Mouse (Mus musculus): ENCODE data around the gene Pitx1. TPM values are rescaled to one million over a fixed set of nuclear protein-coding genes. Genes with fewer than 3 reads are reported as not detected.

Gene Pitx1
- polyA plus RNA-seq, 1 experiment from 2014 or later = 0.09 TPM

DNA sequence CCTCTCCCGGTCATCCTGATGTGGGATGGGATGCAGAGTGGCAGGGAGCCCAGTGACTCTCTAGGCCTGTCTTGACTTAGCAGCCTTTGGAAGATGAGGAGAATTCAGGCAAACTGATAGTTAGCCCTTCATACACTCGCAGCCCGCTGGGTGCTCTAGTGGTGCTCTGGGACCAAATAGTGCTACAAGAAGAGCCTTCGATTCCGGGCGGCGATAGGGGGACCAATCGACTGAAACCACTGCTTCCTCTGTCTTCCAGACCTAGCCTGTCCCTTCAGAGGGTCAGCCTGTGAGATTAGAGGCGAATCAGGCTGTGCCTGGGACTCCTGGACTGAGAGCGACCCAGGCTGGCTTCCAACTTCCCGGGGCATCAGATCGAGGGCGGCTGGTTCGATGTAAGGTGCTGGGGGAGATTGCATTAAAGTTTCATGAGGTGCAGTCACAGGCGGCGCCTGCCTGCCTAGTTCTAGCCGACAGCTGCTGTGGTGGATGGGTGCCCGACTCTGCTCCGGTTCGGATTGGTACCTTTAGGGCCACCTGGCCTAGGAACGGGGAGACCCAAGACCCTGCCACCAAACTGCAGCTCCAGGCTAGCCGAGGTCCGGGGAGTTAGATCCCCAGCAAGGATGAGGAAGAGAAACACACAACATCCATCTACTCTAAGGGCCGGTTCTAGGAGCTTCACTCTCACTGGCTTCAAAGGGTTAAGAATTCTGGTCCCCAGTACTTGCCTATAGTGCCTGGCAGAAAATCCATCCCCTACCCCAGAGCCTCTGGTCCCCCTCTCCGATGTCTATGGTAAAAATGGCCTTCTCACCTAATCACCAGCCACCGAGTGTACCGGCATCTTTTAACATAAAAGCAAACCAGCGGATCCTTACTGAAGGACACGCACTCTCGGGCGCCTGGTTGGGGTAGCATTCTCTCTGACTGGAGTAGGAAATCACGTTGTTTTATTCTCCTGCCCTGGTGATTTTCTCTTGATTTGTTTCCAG lies 1.1 kb upstream of the Pitx1 start:
- ATAC-seq (ENCODE audit: insufficient number of reproducible peaks, insufficient read depth, low FRiP score, low read depth) = no peak
- Histone ChIP-seq H3K4me2 (ENCODE audit: low read length) (no peak overlapping the region), H3K27me3 (ENCODE audit: control insufficient read depth, insufficient read depth, low read length) (peaks cover 95% of the 10 kb centered on the region), H3K27ac (replicated peaks in 1 of 2; ENCODE audit: control insufficient read depth in 1 of 2, insufficient read depth in 1 of 2, low read depth in 2 of 2, low read length in 2 of 2) (no peak overlapping the region), H3K9me3 (ENCODE audit: control insufficient read depth, low read length) (no peaks in the 10 kb centered on the region), H3K4me3 (ENCODE audit: control insufficient read depth in 1 of 2, insufficient read depth in 1 of 2, low read depth in 1 of 2, low read length in 2 of 2) (no peak overlapping the region), H3K36me3 (ENCODE audit: control insufficient read depth, insufficient read depth, low read length) (no peaks in the 10 kb centered on the region), H3K9ac (ENCODE audit: low read length) (no peak overlapping the region), H3K4me1 (ENCODE audit: control insufficient read depth in 2 of 2, insufficient read depth in 2 of 2, low read length in 2 of 2) (peaks cover 2 to 4% of the 10 kb centered on the region in 2 experiments; a peak in 2 of 4 replicates)
- 3% methylated on average over 32 of the region's 32 CpGs for WGBS

DNA sequence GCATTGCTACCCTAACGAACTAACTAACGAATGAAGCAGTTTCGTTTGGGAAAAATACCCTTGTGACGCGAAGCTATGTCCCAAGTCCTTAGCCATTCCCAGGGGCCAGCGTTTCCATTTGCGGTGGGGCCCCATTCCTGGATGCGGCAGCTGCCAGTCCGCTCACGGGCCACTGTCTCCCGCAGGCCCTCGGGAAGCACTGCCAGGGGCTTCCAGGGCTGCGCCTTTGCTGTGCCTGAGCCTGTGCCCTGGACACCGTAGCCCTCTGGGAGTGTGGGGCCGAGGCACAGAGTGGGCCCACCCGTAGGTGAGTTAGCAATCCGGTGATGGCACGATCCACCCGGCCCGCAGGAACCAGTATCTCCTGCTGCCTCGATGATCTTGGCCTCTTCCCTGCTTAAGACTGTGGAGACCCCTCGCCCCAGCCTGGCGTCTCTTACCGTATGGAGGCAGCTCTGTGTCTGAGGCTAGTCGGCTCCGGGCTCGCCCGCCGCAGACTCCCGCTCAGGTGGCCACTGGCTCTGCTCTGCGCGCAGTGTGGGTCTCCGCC lies 369 bp downstream of the Pitx1 start:
- Histone ChIP-seq H3K9ac (ENCODE audit: low read length) (no peak overlapping the region), H3K4me2 (ENCODE audit: low read length) (no peak overlapping the region)

DNA sequence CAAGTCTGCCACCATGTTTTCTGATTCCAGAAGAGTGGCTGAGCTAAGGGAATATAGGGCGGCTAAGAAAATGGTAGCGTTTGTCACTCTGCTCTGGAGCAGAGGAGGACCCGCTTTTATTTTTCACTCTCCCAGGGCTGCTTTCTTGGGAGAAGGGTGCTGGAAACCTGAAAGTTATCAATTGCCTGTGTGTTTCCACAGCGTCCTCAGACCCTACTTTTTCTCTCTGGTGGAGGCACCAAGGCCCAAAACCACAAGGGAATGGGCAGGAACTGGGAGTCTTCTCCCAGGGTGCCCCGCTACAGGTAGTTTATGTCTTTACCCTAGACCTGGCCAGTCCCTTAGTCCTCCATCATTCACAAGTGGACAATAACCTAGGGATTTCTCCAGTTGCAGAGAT lies 1.3 kb downstream of the Pitx1 start:
- WGBS = 8% methylated on average over 5 of the region's 5 CpGs
- ATAC-seq (ENCODE audit: insufficient number of reproducible peaks, insufficient read depth, low FRiP score, low read depth) = no peak
- Histone ChIP-seq H3K9me3 (ENCODE audit: control insufficient read depth, low read length) (no peaks in the 10 kb centered on the region), H3K4me1 (ENCODE audit: control insufficient read depth in 2 of 2, insufficient read depth in 2 of 2, low read length in 2 of 2) (peaks cover 2 to 18% of the 10 kb centered on the region in 2 experiments; a peak in 3 of 4 replicates), H3K9ac (ENCODE audit: low read length) (no peak overlapping the region), H3K27me3 (ENCODE audit: control insufficient read depth, insufficient read depth, low read length) (peaks cover 93% of the 10 kb centered on the region), H3K27ac (replicated peaks in 1 of 2; ENCODE audit: control insufficient read depth in 1 of 2, insufficient read depth in 1 of 2, low read depth in 2 of 2, low read length in 2 of 2) (no peak overlapping the region), H3K4me2 (ENCODE audit: low read length) (no peak overlapping the region), H3K36me3 (ENCODE audit: control insufficient read depth, insufficient read depth, low read length) (no peaks in the 10 kb centered on the region), H3K4me3 (ENCODE audit: control insufficient read depth in 1 of 2, insufficient read depth in 1 of 2, low read depth in 1 of 2, low read length in 2 of 2) (no peak overlapping the region)

More for the DNA sequence above, 369 bp downstream of the Pitx1 start:
- H3K27me3 ChIP-seq (ENCODE audit: control insufficient read depth, insufficient read depth, low read length) = peaks cover 95% of the 10 kb centered on the region
- no peak for ATAC-seq (ENCODE audit: insufficient number of reproducible peaks, insufficient read depth, low FRiP score, low read depth)
- H3K4me3 ChIP-seq (ENCODE audit: control insufficient read depth in 1 of 2, insufficient read depth in 1 of 2, low read depth in 1 of 2, low read length in 2 of 2) = peak overlapping the region in 1 of 2 experiments; percentile 22; a peak in 1 of 4 replicates
- WGBS = 1% methylated on average over 33 of the region's 33 CpGs
- no peak overlapping the region for H3K27ac ChIP-seq (replicated peaks in 1 of 2; ENCODE audit: control insufficient read depth in 1 of 2, insufficient read depth in 1 of 2, low read depth in 2 of 2, low read length in 2 of 2)
- H3K36me3 ChIP-seq (ENCODE audit: control insufficient read depth, insufficient read depth, low read length) = no peaks in the 10 kb centered on the region
- no peaks in the 10 kb centered on the region for H3K9me3 ChIP-seq (ENCODE audit: control insufficient read depth, low read length)
- peaks cover 2 to 14% of the 10 kb centered on the region in 2 experiments; a peak in 3 of 4 replicates for H3K4me1 ChIP-seq (ENCODE audit: control insufficient read depth in 2 of 2, insufficient read depth in 2 of 2, low read length in 2 of 2)

DNA sequence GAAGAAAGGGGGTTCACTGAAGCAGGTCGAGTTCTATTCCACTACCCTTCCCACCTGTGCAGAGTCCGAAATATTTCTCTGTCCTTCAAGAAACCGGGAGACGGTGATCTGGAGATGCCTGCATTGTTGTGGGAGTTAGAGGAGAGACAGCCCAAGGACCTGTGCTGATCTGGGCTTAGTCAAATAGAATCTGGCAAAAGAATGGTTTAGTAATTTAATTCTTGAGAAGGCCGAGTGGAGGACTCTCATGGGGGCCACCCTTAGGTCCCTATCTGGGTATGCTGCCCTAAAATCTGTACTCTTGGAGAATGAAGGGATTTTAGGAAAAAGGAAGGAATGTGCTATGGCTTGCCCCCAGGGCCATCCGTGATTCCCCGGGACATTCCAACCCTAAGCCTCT lies 2.1 kb downstream of the Pitx1 start:
- ATAC-seq (ENCODE audit: insufficient number of reproducible peaks, insufficient read depth, low FRiP score, low read depth) = no peak
- no peak overlapping the region for H3K4me2 ChIP-seq (ENCODE audit: low read length)
- peaks cover 90% of the 10 kb centered on the region for H3K27me3 ChIP-seq (ENCODE audit: control insufficient read depth, insufficient read depth, low read length)
- H3K4me1 ChIP-seq (ENCODE audit: control insufficient read depth in 2 of 2, insufficient read depth in 2 of 2, low read length in 2 of 2) = peaks cover 2 to 18% of the 10 kb centered on the region in 2 experiments; a peak in 3 of 4 replicates
- H3K27ac ChIP-seq (replicated peaks in 1 of 2; ENCODE audit: control insufficient read depth in 1 of 2, insufficient read depth in 1 of 2, low read depth in 2 of 2, low read length in 2 of 2) = no peak overlapping the region
- no peak overlapping the region for H3K9ac ChIP-seq (ENCODE audit: low read length)
- WGBS = 8% methylated on average over 7 of the region's 7 CpGs
- no peaks in the 10 kb centered on the region for H3K36me3 ChIP-seq (ENCODE audit: control insufficient read depth, insufficient read depth, low read length)
- H3K4me3 ChIP-seq (ENCODE audit: control insufficient read depth in 1 of 2, insufficient read depth in 1 of 2, low read depth in 1 of 2, low read length in 2 of 2) = no peak overlapping the region
- no peaks in the 10 kb centered on the region for H3K9me3 ChIP-seq (ENCODE audit: control insufficient read depth, low read length)

DNA sequence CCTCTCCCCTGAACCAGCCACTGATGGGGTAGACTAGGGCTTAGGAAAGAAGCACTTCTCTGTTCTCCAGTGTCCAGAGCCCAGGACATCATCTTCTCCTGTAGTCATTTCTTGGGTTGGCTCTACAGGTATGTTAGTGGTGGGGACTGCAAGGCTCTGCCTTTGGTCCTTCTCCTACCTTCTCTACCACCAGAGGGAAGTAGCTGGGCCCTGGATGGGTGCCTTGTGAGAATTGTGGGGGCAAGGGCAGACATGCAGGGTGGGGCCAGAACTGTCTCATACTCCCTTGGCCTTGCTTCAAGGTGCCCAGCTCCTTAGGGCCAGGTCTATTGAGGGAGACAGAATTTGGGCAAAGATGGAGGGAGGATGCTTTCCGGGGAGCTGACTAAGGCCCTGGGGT lies 3.4 kb downstream of the Pitx1 start:
- Histone ChIP-seq H3K4me3 (ENCODE audit: control insufficient read depth in 1 of 2, insufficient read depth in 1 of 2, low read depth in 1 of 2, low read length in 2 of 2) (no peak overlapping the region), H3K9ac (ENCODE audit: low read length) (no peak overlapping the region), H3K27ac (replicated peaks in 1 of 2; ENCODE audit: control insufficient read depth in 1 of 2, insufficient read depth in 1 of 2, low read depth in 2 of 2, low read length in 2 of 2) (no peak overlapping the region), H3K36me3 (ENCODE audit: control insufficient read depth, insufficient read depth, low read length) (no peaks in the 10 kb centered on the region), H3K27me3 (ENCODE audit: control insufficient read depth, insufficient read depth, low read length) (peaks cover 90% of the 10 kb centered on the region), H3K9me3 (ENCODE audit: control insufficient read depth, low read length) (no peaks in the 10 kb centered on the region), H3K4me2 (ENCODE audit: low read length) (no peak overlapping the region), H3K4me1 (ENCODE audit: control insufficient read depth in 2 of 2, insufficient read depth in 2 of 2, low read length in 2 of 2) (peaks cover 5 to 21% of the 10 kb centered on the region in 2 experiments; a peak in 3 of 4 replicates)
- no peak for ATAC-seq (ENCODE audit: insufficient number of reproducible peaks, insufficient read depth, low FRiP score, low read depth)
- WGBS = 64% methylated on average over 1 of the region's 1 CpGs

DNA sequence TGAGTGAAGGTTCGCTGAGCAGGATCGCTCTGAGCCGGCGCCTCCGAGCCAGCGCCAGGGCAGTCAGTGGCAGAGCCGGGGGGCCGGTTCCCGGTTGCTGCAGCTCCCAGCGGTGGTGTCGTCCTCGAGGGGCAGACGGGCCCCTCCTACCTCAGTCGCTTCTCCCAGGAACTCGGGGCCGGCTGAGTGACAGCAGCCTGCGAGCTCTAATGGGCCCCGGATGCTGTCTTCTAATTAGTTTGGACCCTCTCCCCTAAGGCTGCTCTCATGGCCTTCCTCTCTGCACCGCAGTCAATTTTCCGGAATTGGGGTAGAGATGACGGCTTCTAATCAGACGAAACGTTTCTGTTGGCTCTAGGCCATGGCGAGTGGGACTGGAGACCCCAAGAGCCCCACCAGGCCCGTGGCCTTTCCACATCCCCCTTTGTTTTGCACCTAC lies 4.3 kb downstream of the Pitx1 start:
- H3K4me2 ChIP-seq (ENCODE audit: low read length) = peak overlapping the region; percentile 58
- H3K4me3 ChIP-seq (ENCODE audit: control insufficient read depth in 1 of 2, insufficient read depth in 1 of 2, low read depth in 1 of 2, low read length in 2 of 2) = peak overlapping the region in 1 of 2 experiments; percentile 31; a peak in 2 of 4 replicates
- H3K27ac ChIP-seq (replicated peaks in 1 of 2; ENCODE audit: control insufficient read depth in 1 of 2, insufficient read depth in 1 of 2, low read depth in 2 of 2, low read length in 2 of 2) = no peak overlapping the region
- WGBS = 4% methylated on average over 25 of the region's 25 CpGs
- no peak for ATAC-seq (ENCODE audit: insufficient number of reproducible peaks, insufficient read depth, low FRiP score, low read depth)
- H3K36me3 ChIP-seq (ENCODE audit: control insufficient read depth, insufficient read depth, low read length) = no peaks in the 10 kb centered on the region
- H3K9ac ChIP-seq (ENCODE audit: low read length) = no peak overlapping the region
- H3K9me3 ChIP-seq (ENCODE audit: control insufficient read depth, low read length) = no peaks in the 10 kb centered on the region
- peaks cover 86% of the 10 kb centered on the region for H3K27me3 ChIP-seq (ENCODE audit: control insufficient read depth, insufficient read depth, low read length)
- H3K4me1 ChIP-seq (ENCODE audit: control insufficient read depth in 2 of 2, insufficient read depth in 2 of 2, low read length in 2 of 2) = peaks cover 5 to 21% of the 10 kb centered on the region in 2 experiments; a peak in 3 of 4 replicates

DNA sequence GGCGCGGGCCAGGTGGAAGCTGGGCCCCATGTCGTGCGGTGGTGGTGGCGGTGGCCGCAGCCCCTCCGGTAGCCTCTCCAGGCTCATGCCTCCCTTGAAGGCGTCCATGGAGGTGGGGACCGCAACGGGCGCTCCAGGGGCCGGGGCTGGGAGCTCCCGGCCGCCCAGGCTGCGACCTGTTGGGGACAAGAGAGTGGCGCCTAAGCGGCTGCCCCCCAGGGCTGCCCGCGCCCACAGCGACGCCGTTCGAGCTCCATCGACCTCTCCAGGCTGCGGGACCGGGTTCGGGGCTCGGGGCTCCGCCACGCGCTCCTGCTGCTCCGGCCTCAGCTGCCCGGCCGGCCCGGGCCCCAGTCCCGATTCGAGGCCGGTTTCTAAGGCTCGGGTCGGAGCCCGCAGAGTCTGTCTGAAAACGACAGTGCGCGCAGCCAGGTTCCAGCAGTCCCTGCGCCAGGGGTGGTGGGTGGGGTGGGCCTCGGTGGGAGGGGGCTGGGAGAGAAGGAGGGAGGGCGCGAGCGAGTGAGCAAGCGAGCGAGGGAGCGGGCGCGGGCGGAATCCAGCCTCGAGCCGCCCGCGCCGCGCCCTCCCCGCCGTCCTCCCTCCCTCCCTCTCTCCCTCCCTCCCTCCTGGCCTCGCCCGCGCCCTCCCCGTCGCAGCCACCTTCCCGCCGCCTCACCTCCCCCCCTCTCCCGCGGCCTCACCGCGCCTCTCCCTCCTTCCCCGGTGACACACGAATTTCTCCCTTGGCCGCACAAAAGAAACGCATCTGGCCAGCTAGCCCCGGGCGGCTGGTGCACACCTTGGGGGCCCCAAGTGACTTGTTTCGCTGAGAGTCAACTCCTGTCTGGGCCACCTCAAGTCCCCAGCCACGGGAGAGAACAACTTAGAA lies 4.9 kb downstream of the Pitx1 start:
- Histone ChIP-seq H3K36me3 (ENCODE audit: control insufficient read depth, insufficient read depth, low read length) (no peaks in the 10 kb centered on the region), H3K4me2 (ENCODE audit: low read length) (peak overlapping the region; percentile 58), H3K9me3 (ENCODE audit: control insufficient read depth, low read length) (no peaks in the 10 kb centered on the region), H3K27ac (replicated peaks in 1 of 2; ENCODE audit: control insufficient read depth in 1 of 2, insufficient read depth in 1 of 2, low read depth in 2 of 2, low read length in 2 of 2) (no peak overlapping the region), H3K27me3 (ENCODE audit: control insufficient read depth, insufficient read depth, low read length) (peaks cover 90% of the 10 kb centered on the region), H3K4me1 (ENCODE audit: control insufficient read depth in 2 of 2, insufficient read depth in 2 of 2, low read length in 2 of 2) (peaks cover 5 to 21% of the 10 kb centered on the region in 2 experiments; a peak in 3 of 4 replicates), H3K9ac (ENCODE audit: low read length) (peak overlapping the region; percentile 30; the same call in 1 of the 2 replicates), H3K4me3 (ENCODE audit: control insufficient read depth in 1 of 2, insufficient read depth in 1 of 2, low read depth in 1 of 2, low read length in 2 of 2) (peak overlapping the region; percentile 20 to 31; a peak in 2 of 4 replicates)
- no peak for ATAC-seq (ENCODE audit: insufficient number of reproducible peaks, insufficient read depth, low FRiP score, low read depth)
- 0% methylated on average over 61 of the region's 82 CpGs for WGBS

Measured in heart, embryonic 14.5 days (tissue).